Mouse (Mus musculus): ENCODE measurements around the gene Fam234a. TPM values are rescaled to one million over a fixed set of nuclear protein-coding genes. Genes with fewer than 3 reads are reported as not detected.

Fam234a gene
- total and polyA plus RNA-seq, 3 experiments: 0.10 TPM; not detected in 2

DNA sequence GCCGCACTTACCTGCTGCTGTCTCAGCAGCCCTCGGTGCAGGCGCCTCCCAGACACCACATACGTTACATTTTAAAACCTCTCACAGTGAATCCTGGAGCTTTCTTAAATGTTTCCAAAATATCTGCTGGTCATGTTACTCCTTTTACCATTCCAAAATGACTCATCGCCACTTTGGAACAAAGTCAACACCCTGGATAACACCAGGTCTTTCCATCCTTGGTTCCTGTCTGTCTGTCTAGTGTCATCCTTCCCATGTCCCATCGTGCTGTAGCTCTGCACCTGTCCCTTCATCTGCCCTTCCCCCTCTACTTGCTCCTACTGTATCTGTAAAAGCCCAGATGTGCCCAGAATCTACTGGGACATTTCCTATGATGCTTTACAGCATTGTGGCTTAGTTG, 3.1 kb downstream of the Fam234a start:
- peaks cover 11 to 33% of the 10 kb centered on the region in 2 experiments for H3K4me1 ChIP-seq (ENCODE audit: control insufficient read depth in 1 of 2, insufficient read depth in 2 of 2, low read length in 2 of 2)
- peak; percentile 36 for DNase-seq (ENCODE audit: low read depth, low spot score)
- peak overlapping the region; percentile 23 to 33 for H3K4me3 ChIP-seq (ENCODE audit: control insufficient read depth in 1 of 2, insufficient read depth in 1 of 2, low read depth in 2 of 2, low read length in 2 of 2)
- H3K9me3 ChIP-seq (replicated peaks; ENCODE audit: insufficient read depth, low read length): no peaks in the 10 kb centered on the region
- no peaks in the 10 kb centered on the region for H3K79me2 ChIP-seq (ENCODE audit: control insufficient read depth, insufficient read depth, low read length, poor library complexity)
- peaks cover 0 to 30% of the 10 kb centered on the region in 2 experiments; a peak in 2 of 4 replicates for H3K36me3 ChIP-seq (ENCODE audit: control insufficient read depth in 1 of 2, insufficient read depth in 2 of 2, low read length in 2 of 2)
- peak overlapping the region; percentile 93 for H3K27ac ChIP-seq (ENCODE audit: control insufficient read depth, low read depth, low read length)
- H3K27me3 ChIP-seq (ENCODE audit: control insufficient read depth in 1 of 2, insufficient read depth in 2 of 2, low read length in 2 of 2): no peaks in the 10 kb centered on the region
- H3K9ac ChIP-seq (ENCODE audit: control insufficient read depth, low read depth, low read length, poor library complexity, severe bottlenecking): peak overlapping the region; percentile 32
- TF ChIP-seq CHD1 (IDR thresholded peaks at IDR 0.05; ENCODE audit: low read depth, low read length) (no peak), UBTF (IDR thresholded peaks at IDR 0.05; ENCODE audit: borderline replicate concordance, insufficient read depth, low read depth, low read length) (no peak), MYB (IDR thresholded peaks at IDR 0.05; ENCODE audit: low read depth, low read length) (no peak), ZMIZ1 (IDR thresholded peaks at IDR 0.05; ENCODE audit: low read depth, low read length) (no peak), RCOR1 (IDR thresholded peaks at IDR 0.05; ENCODE audit: low read depth, low read length) (no peak), MAX (IDR thresholded peaks at IDR 0.05; ENCODE audit: low read length) (no peak), BHLHE40 (IDR thresholded peaks at IDR 0.05; ENCODE audit: borderline replicate concordance, low read depth, low read length) (no peak), NELFE (IDR thresholded peaks at IDR 0.05; ENCODE audit: low read depth, low read length) (no peak), POLR2A (IDR thresholded peaks at IDR 0.05; ENCODE audit: control insufficient read depth in 1 of 2, insufficient read depth in 1 of 2, low read depth in 1 of 2, low read length in 2 of 2, poor library complexity in 1 of 2) (no peak), TAL1 (IDR thresholded peaks at IDR 0.05; ENCODE audit: low read length) (no peak), MXI1 (IDR thresholded peaks at IDR 0.05; ENCODE audit: low read depth, low read length) (no peak), TCF12 (IDR thresholded peaks at IDR 0.05; ENCODE audit: low read depth, low read length) (no peak)

DNA sequence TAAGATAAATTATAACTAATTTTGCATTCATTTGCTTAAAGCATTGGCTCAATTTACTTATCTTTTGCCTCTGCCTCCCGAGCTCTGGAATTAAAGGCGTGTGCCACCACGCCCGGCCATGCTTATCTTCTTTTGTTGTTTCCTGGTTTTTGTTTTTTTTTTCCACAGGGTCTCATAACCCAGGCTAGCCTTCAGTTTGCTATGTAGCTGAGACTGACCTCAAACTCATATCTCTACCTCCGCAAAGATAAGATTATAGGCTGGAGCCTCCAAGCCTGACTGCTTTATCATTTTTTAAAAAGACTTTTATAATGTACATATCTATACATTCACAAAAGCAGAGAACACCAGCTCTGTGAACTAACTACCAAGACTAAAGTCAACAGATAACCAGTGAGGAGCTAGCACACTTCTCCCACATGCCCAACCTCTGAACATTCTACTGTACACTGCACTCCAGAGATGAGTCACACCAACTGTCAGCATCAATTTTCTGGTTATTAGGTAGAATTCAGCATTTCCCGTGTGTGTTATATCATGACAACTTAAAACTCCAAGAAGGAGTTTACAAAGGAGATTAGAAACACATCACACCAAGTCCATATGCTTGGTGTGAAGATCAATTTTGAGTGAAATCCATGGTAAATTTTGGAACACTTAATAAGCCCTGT, 3.8 kb downstream of the Fam234a start:
- Histone ChIP-seq H3K27ac (ENCODE audit: control insufficient read depth, low read depth, low read length) (peak overlapping the region; percentile 93), H3K4me3 (ENCODE audit: control insufficient read depth in 1 of 2, insufficient read depth in 1 of 2, low read depth in 2 of 2, low read length in 2 of 2) (peak overlapping the region in 1 of 2 experiments; percentile 34; a peak in 3 of 4 replicates)

More for the DNA sequence above, 3.8 kb downstream of the Fam234a start:
- H3K79me2 ChIP-seq (ENCODE audit: control insufficient read depth, insufficient read depth, low read length, poor library complexity): no peaks in the 10 kb centered on the region
- H3K36me3 ChIP-seq (ENCODE audit: control insufficient read depth in 1 of 2, insufficient read depth in 2 of 2, low read length in 2 of 2): peaks cover 0 to 34% of the 10 kb centered on the region in 2 experiments; a peak in 2 of 4 replicates
- H3K9me3 ChIP-seq (replicated peaks; ENCODE audit: insufficient read depth, low read length): no peaks in the 10 kb centered on the region
- peak overlapping the region; percentile 32 for H3K9ac ChIP-seq (ENCODE audit: control insufficient read depth, low read depth, low read length, poor library complexity, severe bottlenecking)
- H3K4me1 ChIP-seq (ENCODE audit: control insufficient read depth in 1 of 2, insufficient read depth in 2 of 2, low read length in 2 of 2): peaks cover 14 to 38% of the 10 kb centered on the region in 2 experiments
- no peaks in the 10 kb centered on the region for H3K27me3 ChIP-seq (ENCODE audit: control insufficient read depth in 1 of 2, insufficient read depth in 2 of 2, low read length in 2 of 2)
- peak; percentile 84 for DNase-seq (ENCODE audit: low read depth, low spot score)
- TF ChIP-seq MXI1 (IDR thresholded peaks at IDR 0.05; ENCODE audit: low read depth, low read length) (peak; percentile 29), MYC (IDR thresholded peaks at IDR 0.05; ENCODE audit: low read depth, low read length) (peak; percentile 86), JUND (IDR thresholded peaks at IDR 0.05; ENCODE audit: low read depth, low read length) (no peak), NELFE (IDR thresholded peaks at IDR 0.05; ENCODE audit: low read depth, low read length) (no peak), ZMIZ1 (IDR thresholded peaks at IDR 0.05; ENCODE audit: low read depth, low read length) (0 out of 2 replicates have a peak, but pooled peaks have one; percentile 18), MYB (IDR thresholded peaks at IDR 0.05; ENCODE audit: low read depth, low read length) (peak; percentile 15; the same call in 1 of the 2 replicates), BHLHE40 (IDR thresholded peaks at IDR 0.05; ENCODE audit: borderline replicate concordance, low read depth, low read length) (peak; percentile 52; the same call in 1 of the 2 replicates), GATA1 (IDR thresholded peaks at IDR 0.05; ENCODE audit: low read depth, low read length) (peak; percentile 95), ZNF384 (IDR thresholded peaks at IDR 0.05; ENCODE audit: low read depth, low read length) (peak; percentile 93), EP300 (IDR thresholded peaks at IDR 0.05; ENCODE audit: low read depth in 1 of 2, low read length in 2 of 2) (peak; percentile 71), ETS1 (IDR thresholded peaks at IDR 0.05; ENCODE audit: low read depth, low read length) (peak; percentile 76), RCOR1 (IDR thresholded peaks at IDR 0.05; ENCODE audit: low read depth, low read length) (0 out of 2 replicates have a peak, but pooled peaks have one; percentile 67), MAX (IDR thresholded peaks at IDR 0.05; ENCODE audit: low read length) (0 out of 2 replicates have a peak, but pooled peaks have one; percentile 16), TCF12 (IDR thresholded peaks at IDR 0.05; ENCODE audit: low read depth, low read length) (peak; percentile 53), CTCF (IDR thresholded peaks at IDR 0.05 in 2 of 3, conservative IDR thresholded peaks at IDR 0.05 in 1 of 3; ENCODE audit: control insufficient read depth in 1 of 3, insufficient read depth in 1 of 3, low read depth in 2 of 3, low read length in 3 of 3, poor library complexity in 1 of 3, severe bottlenecking in 1 of 3) (no peak), MAZ (IDR thresholded peaks at IDR 0.05; ENCODE audit: low read depth, low read length) (no peak), ELF1 (IDR thresholded peaks at IDR 0.05; ENCODE audit: low read depth, low read length) (0 out of 2 replicates have a peak, but pooled peaks have one; percentile 30), ZC3H11A (IDR thresholded peaks at IDR 0.05; ENCODE audit: low read depth, low read length) (no peak)
